Mouse (Mus musculus) forebrain, embryonic 16.5 days (tissue): ENCODE results near the gene Hadhb. TPM values are rescaled to one million over a fixed set of nuclear protein-coding genes. Genes with fewer than 3 reads are reported as not detected.

Source experiments
- ATAC-seq: fragments of 200-750 bp; cut with Nextera tagmentation; 2 replicates; pipeline ENCODE4 v1.8.0; 2017; ENCODE audit warnings: mild to moderate bottlenecking, moderate library complexity
- H3K27ac ChIP-seq: fragments of 300-500 bp; sonication (generic); 2 replicates; pipeline ENCODE4 v1.5.1; 2014; ENCODE audit warnings: low read length, control low read depth
- H3K27me3 ChIP-seq: fragments of 300-500 bp; sonication (generic); replicated peaks from 2 replicates; pipeline ENCODE4 v1.6.1; 2014; ENCODE audit warnings: low read length; ENCODE audit not compliant: control insufficient read depth, insufficient read depth
- H3K36me3 ChIP-seq: fragments of 300-500 bp; sonication (generic); 2 replicates; pipeline ENCODE4 v1.6.1; 2014; ENCODE audit not compliant: control insufficient read depth, insufficient read depth
- H3K4me1 ChIP-seq: fragments of 300-500 bp; sonication (generic); replicated peaks from 2 replicates; pipeline ENCODE4 v1.6.1; 2014; ENCODE audit warnings: low read length; ENCODE audit not compliant: control insufficient read depth, insufficient read depth
- H3K4me2 ChIP-seq: fragments of 300-500 bp; sonication (generic); 2 replicates; pipeline ENCODE4 v1.6.1; 2014; ENCODE audit warnings: mild to moderate bottlenecking, low read length, control low read depth
- H3K4me3 ChIP-seq: fragments of 300-500 bp; sonication (generic); replicated peaks from 2 replicates; pipeline ENCODE4 v1.5.1; 2014; ENCODE audit warnings: mild to moderate bottlenecking, low read length, control low read depth
- H3K9ac ChIP-seq: fragments of 300-500 bp; sonication (generic); replicated peaks from 2 replicates; pipeline ENCODE4 v1.6.1; 2014; ENCODE audit warnings: low read depth, low read length, control low read depth
- H3K9me3 ChIP-seq: fragments of 300-500 bp; sonication (generic); 2 replicates; pipeline ENCODE4 v1.6.1; 2016; ENCODE audit warnings: low read length; ENCODE audit not compliant: control insufficient read depth
- WGBS: fragments of 180-500 bp; shearing (Covaris S2); extraction: QIAGEN DNeasy Blood & Tissue Kit; methylation state at CpG from one replicate; pipeline ENCODE4 v1.1.7; 2014; 5-methylcytosine and 5-hydroxymethylcytosine counted together
- polyA plus RNA-seq: library from polyadenylated mRNA; unstranded; fragments of >200 nt; fragmentation: Nextera tagmentation; extraction: Ambion mirVana; gene quantifications from 2 replicates; pipeline ENCODE4 v1.2.1, GENCODE M21; 2015

The Hadhb gene
- polyA plus RNA-seq, 1 experiment from 2014 or later: 66.5 TPM

GRCm38 (mm10) chr5:30146526-30146925 lies 8.5 kb upstream of the Hadhb start:
- Histone ChIP-seq H3K4me2 (no peak overlapping the region), H3K4me3 (no peak overlapping the region), H3K9ac (no peak overlapping the region), H3K27me3 (no peaks in the 10 kb centered on the region), H3K4me1 (peaks cover 2% of the 10 kb centered on the region), H3K9me3 (no peaks in the 10 kb centered on the region), H3K27ac (no peak overlapping the region), H3K36me3 (peaks cover 33% of the 10 kb centered on the region)
- no peak for ATAC-seq
- WGBS: 81% methylated on average over 6 of the region's 6 CpGs

GRCm38 (mm10) chr5:30148133-30148920 lies 6.7 kb upstream of the Hadhb start:
- Histone ChIP-seq H3K27ac (no peak overlapping the region), H3K36me3 (peaks cover 22% of the 10 kb centered on the region), H3K9ac (no peak overlapping the region), H3K27me3 (no peaks in the 10 kb centered on the region), H3K4me2 (no peak overlapping the region), H3K4me3 (no peak overlapping the region), H3K9me3 (no peaks in the 10 kb centered on the region), H3K4me1 (peaks cover 6% of the 10 kb centered on the region)
- 84% methylated on average over 5 of the region's 5 CpGs for WGBS
- ATAC-seq: no peak

- H3K9ac ChIP-seq: no peak overlapping the region
- H3K4me1 ChIP-seq: peaks cover 22% of the 10 kb centered on the region
- no peaks in the 10 kb centered on the region for H3K36me3 ChIP-seq
- no peak overlapping the region for H3K4me3 ChIP-seq
- H3K27ac ChIP-seq: no peak overlapping the region
- H3K27me3 ChIP-seq: no peaks in the 10 kb centered on the region
- no peak for ATAC-seq
- no peak overlapping the region for H3K4me2 ChIP-seq
- 28% methylated on average over 4 of the region's 4 CpGs for WGBS
- H3K9me3 ChIP-seq: no peaks in the 10 kb centered on the region
These were observed 3.0 kb upstream of the Hadhb start for GRCm38 (mm10) chr5:30152007-30152406.

GRCm38 (mm10) chr5:30152413-30152812 lies 2.6 kb upstream of the Hadhb start:
- peaks cover 22% of the 10 kb centered on the region for H3K4me1 ChIP-seq
- ATAC-seq: no peak
- H3K4me2 ChIP-seq: no peak overlapping the region
- no peaks in the 10 kb centered on the region for H3K9me3 ChIP-seq
- 55% methylated on average over 1 of the region's 1 CpGs for WGBS
- no peaks in the 10 kb centered on the region for H3K36me3 ChIP-seq
- no peak overlapping the region for H3K4me3 ChIP-seq
- H3K27ac ChIP-seq: no peak overlapping the region
- no peak overlapping the region for H3K9ac ChIP-seq
- H3K27me3 ChIP-seq: no peaks in the 10 kb centered on the region

GRCm38 (mm10) chr5:30153222-30153621 lies 1.8 kb upstream of the Hadhb start:
- Histone ChIP-seq H3K9me3 (no peaks in the 10 kb centered on the region), H3K36me3 (no peaks in the 10 kb centered on the region), H3K4me1 (peaks cover 22% of the 10 kb centered on the region), H3K4me2 (no peak overlapping the region), H3K9ac (no peak overlapping the region), H3K27me3 (no peaks in the 10 kb centered on the region), H3K4me3 (no peak overlapping the region), H3K27ac (no peak overlapping the region)
- 90% methylated on average over 2 of the region's 2 CpGs for WGBS
- ATAC-seq: no peak

- no peak overlapping the region for H3K27ac ChIP-seq
- H3K9ac ChIP-seq: peak overlapping the region; percentile 80
- H3K4me3 ChIP-seq: peak overlapping the region; percentile 73
- no peaks in the 10 kb centered on the region for H3K9me3 ChIP-seq
- WGBS: 20% methylated on average over 4 of the region's 4 CpGs
- H3K27me3 ChIP-seq: no peaks in the 10 kb centered on the region
- H3K4me1 ChIP-seq: peaks cover 22% of the 10 kb centered on the region
- H3K4me2 ChIP-seq: peak overlapping the region; percentile 94
- no peaks in the 10 kb centered on the region for H3K36me3 ChIP-seq
- no peak for ATAC-seq
These were observed 1.0 kb upstream of the Hadhb start for GRCm38 (mm10) chr5:30154013-30154412.

GRCm38 (mm10) chr5:30155395-30155792 lies 346 bp downstream of the Hadhb start:
- Histone ChIP-seq H3K4me3 (peak overlapping the region; percentile 73), H3K4me2 (peak overlapping the region; percentile 94), H3K9ac (peak overlapping the region; percentile 80), H3K9me3 (no peaks in the 10 kb centered on the region), H3K4me1 (peaks cover 22% of the 10 kb centered on the region), H3K27me3 (no peaks in the 10 kb centered on the region), H3K27ac (peak overlapping the region; percentile 80), H3K36me3 (no peaks in the 10 kb centered on the region)
- peak; percentile 61 for ATAC-seq
- 0% methylated on average over 31 of the region's 31 CpGs for WGBS

GRCm38 (mm10) chr5:30155821-30156629 lies 977 bp downstream of the Hadhb start:
- peak overlapping the region; percentile 73 for H3K4me3 ChIP-seq
- H3K36me3 ChIP-seq: no peaks in the 10 kb centered on the region
- H3K9ac ChIP-seq: peak overlapping the region; percentile 80
- H3K4me2 ChIP-seq: peak overlapping the region; percentile 94
- peaks cover 22% of the 10 kb centered on the region for H3K4me1 ChIP-seq
- H3K27ac ChIP-seq: no peak overlapping the region; the same call in 1 of the 2 replicates
- no peaks in the 10 kb centered on the region for H3K27me3 ChIP-seq
- no peaks in the 10 kb centered on the region for H3K9me3 ChIP-seq
- 26% methylated on average over 13 of the region's 13 CpGs for WGBS
- no peak for ATAC-seq

GRCm38 (mm10) chr5:30159601-30160000 lies 4.6 kb downstream of the Hadhb start:
- ATAC-seq: no peak
- Histone ChIP-seq H3K4me2 (no peak overlapping the region), H3K4me3 (no peak overlapping the region), H3K36me3 (no peaks in the 10 kb centered on the region), H3K27ac (no peak overlapping the region), H3K4me1 (peaks cover 11% of the 10 kb centered on the region), H3K9me3 (no peaks in the 10 kb centered on the region), H3K9ac (no peak overlapping the region), H3K27me3 (no peaks in the 10 kb centered on the region)
- 90% methylated on average over 6 of the region's 6 CpGs for WGBS
